Mouse (Mus musculus): ENCODE data around the gene Pigb.

The Pigb gene

DNA sequence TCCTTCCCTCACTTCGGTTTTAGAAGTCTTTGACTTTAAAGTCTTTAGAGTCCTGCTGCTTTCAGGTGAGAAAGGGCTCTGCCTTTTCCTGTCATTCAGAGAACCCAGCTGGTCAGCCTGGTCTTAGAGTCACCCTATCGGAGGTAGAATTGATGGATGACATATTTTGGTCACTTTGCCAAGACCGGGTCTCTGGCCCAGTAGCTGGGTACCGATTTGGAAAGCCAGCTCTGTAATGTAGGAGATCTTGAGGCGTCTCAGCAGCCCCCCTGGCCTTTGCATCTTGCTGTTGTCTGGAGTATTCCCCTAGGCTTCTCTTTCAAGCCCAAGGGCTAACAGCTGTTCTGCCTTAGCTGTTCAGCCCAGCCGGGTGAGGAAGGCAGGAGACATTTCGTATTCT is 5.0 kb upstream of the Pigb start:
- DNase-seq: peak in 1 of 2 experiments; percentile 10

DNA sequence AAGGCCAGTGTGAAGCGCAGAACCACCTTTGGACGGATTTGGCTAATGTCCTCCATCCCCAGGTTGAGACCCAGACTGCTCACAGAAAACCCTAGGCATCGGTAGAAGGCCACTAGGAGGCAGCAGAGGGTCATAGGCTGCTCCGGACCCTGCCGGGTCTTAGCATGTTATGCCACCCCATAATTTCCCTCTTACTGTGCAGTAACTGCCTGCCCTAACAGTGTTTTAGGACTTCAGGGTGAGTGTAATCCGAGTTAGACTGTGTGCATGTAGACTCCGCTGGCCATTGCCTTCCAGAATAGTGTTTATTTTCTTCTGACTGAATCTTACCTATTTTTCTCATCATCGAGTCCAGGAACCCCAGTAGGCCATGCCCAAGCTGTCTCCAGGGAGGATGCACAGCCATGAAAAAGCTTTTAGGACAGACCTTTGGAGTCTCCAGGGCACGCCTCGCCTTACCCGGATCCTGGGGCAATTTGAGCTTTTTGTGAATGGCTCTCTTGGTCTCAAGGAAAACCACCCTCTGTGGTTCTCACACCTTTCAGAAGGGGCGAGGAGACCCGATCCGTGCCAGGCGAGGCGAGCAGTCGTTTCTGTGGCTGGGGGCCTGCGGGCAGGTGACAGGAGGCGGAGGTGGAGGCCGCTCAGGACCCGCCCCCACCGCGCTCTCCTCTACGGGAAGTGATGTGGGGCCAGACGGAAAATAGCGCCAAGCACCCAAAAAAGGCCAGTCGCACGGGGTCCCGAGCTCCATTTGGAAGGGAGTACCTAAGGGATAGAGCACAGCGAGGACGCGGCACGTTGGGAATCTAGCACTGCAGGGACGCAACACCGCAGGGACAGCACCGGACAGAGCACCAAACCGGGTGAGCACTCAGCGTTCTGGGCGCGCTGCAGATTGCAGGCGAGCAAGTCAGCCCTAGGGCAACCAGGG is 4.2 kb upstream of the Pigb start, which contains the start of gene Rab27a:
TSS of gene Rab27a (plus strand) at position 709 of the 934 bp plus-strand sequence.
- DNase-seq: peak; percentile 70 to 79

DNA sequence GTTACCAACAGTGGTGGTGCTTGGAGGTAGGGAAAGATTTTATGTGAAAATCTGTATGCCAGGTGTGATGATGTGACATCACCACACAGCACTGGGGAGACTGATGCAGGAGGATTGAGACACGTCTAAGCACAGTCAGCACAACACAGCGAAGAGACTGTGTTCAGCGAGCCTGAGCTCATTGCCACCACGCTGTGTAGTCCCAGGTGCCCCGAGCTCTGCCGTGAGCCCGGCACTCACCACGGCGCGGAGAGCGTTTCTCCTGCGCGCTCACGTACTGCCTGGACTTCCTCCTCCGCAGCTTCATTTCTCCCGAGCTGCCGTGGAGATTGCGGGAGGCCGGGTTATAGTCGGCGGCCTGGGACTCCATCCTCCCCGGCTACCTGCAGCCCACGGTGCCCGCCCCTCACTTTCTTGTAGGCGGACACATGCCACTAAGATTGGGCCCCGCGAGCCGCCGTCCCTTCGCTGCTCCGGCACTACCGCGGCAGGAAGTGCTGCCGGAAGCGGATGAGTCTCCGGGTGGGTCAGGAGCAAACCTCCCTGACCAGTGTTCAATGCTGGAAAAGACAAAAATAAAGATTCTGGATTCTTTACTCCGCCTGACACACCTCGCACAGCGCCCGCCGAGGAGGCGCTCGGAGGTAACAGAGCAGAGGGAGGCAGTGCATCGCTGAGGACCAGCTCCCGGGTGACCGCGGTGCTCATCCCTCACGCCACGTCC is 794 bp downstream of the Pigb start:
- DNase-seq: peak; percentile 86 to 87

DNA sequence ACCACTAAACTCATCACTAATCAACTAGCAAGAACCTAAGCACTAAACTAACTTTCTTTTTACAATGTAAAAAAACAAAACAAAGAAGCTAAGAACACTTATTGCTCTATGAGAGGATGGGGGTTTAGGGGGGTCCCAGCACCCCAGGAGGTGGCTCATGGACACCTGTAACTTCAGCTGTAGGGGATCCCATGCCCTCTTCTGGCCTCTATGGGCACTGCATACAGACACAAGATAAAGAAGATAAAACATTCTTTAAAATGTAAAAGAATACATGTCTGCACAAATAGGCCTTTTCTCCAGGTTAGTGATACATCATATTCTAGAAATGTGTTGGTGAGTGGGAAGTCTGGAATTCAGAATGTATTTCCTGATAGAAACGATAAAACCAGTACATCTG is 6.8 kb downstream of the Pigb start:
- no peak for DNase-seq

DNA sequence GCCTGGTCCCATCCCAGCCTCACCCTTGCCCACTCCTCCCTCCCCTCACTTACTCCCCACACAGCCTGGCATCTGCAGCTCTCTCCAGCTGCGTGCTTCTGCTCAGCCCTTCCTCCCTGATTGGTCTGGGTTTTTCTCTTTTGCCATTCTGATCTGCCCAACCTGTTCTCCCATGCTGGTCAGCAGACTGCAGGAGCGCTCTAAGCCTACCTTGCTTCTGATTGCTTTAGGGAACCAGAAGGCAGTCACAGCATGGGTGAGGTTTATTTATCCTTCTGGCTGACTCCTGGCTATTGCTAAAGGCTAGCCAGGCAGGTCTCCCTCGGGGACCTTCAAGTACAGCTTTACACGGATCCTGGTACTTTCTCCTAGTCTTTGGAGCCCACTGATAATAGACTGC is 8.8 kb downstream of the Pigb start:
- no peak for DNase-seq

DNA sequence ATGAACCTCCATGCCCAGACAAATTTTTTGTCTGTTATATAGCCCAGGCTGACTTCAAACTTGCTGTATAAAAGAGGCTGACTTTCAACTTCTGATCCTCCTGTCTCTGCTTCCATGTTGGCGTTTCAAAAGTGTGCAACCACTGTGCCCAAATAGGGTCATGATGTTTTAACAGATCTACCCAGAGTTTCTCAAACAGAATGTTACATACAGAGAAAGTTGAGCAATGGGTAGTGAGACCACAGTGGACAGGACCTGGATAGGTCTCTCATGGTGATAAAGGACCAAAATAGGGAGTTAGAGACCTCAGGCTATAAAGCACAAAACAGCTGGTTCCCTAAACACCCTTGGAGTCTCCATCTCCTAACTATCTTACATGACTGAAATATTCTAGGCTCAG is 9.7 kb downstream of the Pigb start:
- no peak for DNase-seq

DNA sequence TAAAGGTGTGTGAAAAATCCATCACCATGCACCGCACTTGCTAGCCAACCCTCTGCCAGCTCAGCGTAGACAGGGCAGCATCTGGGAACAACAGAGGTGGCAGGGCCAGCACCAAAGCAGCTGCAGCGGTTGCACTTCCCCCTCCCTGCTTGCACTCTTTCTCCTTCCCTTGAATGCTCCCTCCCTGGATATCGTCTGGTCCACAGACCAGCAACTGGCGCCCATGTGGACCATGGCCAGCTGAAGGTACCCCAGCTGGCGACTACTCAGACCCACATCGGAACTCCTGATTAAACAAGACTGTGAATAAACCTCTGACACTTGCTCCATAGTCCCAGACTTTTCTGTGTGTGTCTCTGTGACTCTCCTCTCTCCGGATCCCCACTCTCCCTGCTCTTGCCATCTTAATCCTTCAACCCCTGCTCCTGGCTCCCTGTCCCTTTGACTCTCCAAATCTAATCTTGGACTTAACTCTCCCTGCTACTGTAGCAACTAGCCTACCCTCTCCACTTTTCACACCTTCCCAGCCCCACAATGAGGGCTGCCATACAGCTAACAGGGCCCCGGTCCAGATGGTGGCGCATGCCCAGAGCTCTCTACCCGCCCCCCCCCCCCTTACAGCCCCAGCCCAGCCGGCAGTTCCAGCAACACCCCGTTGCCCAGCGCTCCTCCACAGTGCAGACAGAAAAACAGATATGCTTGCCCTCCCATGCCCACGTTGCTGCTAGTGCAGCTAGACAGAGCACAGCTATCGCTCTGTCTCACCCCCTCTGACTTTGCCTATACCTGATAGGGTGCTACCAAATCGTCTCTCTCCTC is 14.2 kb downstream of the Pigb start:
- no peak for DNase-seq

DNA sequence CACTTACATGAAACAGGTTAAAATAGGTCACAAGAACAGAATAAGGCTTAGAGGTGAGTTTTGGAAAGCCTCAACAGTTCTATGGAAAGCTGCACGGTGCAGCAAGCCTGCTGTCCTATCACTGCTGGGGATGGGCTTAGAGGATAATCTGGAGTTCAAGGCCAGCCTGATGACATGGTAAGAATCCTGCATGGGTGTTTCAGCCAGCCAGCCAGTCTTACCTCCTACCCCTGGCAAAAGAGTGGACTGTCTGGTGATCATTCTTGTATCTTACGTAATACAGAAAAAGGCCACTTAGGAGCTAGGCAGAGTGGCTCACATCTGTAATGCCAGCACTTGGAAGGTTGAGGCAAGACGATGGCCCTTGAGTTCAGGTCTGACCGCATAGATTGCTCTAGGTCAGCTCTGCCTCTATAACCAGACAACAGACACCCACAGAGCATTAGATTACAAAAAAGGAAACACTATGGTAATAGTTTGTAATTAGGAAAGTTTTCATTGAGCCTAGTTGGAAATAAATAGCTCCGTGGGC is 19.5 kb downstream of the Pigb start:
- DNase-seq: no peak

DNA sequence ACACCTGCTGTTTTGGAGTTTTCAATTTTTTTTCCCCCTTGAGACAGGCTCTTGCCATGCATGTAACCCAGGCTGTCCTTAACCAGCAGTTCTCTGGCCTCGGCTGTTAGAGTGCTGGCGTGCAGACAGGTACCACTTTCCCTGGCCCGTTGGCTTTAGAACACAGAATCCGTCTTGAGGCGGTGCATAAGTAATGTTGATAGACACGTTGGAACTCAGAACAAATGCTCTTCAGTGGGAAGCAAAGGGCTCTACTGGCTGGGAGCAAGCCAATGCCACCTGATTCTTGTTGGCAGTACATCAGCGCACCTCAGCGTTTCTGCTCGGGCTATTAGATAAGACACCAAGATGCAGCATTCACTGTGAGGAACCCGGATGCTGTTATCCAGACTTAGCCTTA is 20.3 kb downstream of the Pigb start:
- no peak for DNase-seq

DNA sequence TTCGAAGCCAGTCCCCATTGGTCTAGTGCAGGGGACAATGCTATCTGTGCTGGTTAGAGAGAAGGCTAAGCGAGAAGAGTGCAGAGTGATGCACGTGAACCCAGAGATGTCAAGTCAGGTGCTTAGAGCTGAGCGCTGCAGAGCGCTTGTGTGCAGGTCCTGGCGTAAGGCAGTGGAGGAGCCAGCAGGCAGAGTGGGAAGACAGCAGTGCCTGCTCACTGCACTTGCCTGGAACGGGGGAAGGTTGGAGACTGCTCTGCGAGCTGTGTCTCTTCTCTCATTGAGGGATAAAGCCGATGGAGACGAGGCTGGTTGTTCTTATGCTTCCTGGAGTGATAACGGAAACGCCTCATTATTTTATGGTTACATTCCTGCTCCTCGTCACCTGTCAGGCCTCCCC is 25.5 kb downstream of the Pigb start:
- no peak for DNase-seq

DNA sequence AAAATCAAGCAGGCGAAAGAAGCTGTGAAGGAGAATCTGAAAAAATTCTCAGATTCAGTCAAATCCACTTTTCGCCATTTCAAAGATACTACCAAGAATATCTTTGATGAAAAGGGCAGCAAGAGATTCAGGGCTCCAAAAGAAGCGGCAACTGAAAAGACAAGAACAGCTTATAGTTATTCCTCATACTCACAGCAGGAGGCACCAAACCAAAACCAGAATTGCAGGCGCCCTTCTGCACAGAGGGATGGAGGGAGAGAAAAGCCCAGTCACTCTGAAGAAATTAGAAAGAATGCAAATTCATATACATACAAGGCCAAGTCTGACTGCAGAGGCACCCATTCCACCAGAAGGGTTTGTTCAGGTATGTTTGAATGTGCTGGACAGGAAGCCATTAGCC is 27.5 kb downstream of the Pigb start:
- DNase-seq: no peak

DNA sequence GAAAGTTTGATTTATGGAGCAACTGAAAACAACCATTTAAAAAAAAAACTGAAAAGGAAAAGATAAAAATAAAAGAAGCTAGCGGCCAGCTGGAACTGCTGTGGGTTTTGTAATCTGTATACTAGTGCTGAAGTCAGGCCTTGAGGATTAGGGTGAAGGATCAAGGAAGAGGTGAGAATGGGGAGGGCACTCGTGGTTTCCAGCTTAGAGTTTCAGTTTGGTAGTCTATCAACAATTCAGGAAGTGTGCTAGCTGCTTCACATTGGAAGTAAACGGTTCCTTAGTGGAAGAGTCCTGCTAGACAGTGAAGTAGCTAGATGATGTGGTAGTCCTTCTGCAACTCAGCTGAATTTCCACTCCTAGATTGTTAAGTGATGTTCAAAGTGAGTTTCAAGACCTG is 31.8 kb downstream of the Pigb start:
- no peak for DNase-seq

DNA sequence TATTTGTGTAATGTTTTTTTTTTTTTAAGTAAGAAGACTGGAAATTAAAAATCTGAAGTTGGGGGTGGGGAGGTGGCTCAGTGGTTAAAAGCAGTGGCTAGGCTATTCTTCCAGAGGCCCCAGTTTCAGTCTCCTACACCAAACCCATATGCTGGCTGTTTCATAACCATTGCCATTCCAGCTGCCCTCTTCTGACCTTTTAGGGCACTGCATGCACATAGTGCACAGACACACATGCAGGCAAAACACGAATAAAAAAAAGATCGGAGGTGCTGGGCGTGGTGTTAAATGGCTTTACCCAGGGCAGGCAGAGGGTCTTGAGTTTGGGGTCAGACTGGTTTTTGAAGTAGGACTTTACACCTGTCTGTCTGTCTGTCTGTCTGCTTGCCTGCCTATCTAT is 34.0 kb downstream of the Pigb start:
- no peak for DNase-seq

DNA sequence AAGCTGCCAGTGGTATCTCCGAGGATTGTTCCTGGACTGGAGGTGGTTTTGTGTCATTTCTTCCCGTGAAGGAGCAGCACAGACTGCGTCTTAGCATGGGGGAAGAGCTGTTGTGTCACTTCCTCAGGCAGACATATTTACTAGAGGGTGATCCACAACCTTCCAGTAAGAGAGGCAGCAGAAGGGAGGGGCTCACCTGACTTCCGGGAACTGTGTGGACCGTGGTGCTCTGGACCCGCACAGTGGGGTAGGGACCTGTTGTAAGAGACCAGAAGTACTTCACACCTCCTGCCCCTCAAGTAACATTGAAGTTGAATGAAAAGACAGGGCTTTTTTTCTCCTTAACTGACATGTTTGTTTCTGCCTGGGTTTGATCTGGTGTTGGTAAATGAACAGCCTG is 35.1 kb downstream of the Pigb start:
- DNase-seq: no peak

DNA sequence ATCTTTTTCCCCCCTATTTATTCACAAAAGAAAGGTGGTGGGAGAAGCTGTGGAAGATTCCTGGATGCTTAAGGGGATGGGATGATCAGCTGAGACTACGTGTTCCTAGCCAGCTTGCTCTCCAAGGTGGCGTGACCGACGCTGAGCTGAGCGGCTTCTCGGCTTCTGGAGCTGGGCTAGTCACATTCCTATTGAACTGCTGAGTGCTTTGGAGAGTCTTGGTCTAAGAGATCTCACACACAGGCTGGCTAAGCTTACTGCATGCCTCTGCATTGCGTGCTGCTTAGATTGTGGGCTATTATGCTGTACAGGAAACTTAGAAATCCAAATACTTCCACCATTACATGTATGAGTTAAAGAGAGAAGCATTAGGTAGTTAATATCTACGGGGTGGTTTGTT is 36.1 kb downstream of the Pigb start:
- DNase-seq: no peak

DNA sequence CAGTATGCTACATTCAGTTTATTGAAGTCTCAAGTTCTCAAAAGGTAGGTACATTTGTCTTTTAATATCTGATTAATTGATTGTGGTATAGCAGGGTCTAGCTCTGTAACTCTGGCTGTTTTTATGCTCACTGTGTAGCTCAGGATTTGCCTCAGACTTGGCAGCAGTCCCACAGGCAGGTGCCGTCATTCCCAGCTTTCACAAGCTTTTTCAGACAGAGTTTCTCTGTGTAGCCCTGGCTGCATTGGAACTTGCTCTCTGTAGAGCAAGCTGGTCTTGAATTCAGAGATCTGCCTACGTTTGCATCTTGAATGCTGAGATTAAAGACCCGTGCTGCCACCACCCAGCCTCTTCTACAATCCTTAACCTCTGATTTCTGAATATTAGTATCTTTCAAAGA is 38.0 kb downstream of the Pigb start:
- DNase-seq: no peak

DNA sequence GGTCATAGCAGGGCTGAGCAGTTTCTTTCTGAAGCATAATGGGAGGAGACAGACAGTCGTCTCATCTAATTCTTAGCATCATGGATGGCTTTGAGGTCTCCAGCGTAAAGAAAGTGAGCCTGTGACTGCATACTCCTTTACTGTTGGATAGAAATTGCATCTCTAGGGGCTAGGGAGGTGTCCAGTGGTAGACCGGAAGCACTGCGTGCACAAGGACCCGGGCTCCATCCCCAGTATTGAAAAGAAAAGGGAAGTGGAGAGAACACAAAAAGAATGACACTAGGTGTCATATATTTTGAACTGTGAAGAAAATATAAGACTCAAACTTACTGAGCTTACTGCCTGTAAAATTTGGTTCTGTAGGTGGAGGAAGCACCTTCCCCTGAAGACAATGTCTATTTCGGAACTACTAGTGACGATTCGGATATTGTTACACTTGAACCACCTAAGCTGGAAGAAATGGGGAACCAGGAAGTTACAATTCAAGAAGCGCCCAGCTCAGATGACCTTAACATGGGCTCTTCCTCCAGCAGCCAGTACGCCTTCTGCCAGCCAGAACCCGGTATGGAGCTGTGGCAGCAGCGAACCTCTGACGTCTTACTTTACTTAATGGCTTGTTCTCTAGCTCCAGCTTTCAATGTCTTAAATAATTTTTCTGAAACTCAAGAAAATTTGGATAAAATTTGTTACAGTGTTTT is 38.7 kb downstream of the Pigb start:
- no peak for DNase-seq

DNA sequence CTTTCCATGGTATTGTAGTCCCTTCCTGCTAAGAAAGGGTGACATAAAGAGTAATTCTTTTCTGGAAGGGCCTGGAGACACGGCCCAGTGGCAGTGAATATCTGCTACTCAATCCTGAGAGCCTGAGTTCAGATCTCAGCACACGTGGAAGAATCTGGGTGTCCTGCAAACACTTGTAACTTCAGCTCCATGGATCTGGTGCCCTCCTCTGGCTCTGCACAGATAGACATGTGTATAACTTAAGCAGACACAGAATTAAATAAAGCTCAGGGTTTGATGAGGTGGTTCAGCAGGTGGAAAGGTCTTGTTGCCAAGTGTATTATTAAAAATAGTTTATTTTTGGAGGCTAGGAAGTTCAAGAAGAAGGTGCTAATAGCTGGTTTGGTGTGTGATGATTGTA is 39.7 kb downstream of the Pigb start:
- no peak for DNase-seq

DNA sequence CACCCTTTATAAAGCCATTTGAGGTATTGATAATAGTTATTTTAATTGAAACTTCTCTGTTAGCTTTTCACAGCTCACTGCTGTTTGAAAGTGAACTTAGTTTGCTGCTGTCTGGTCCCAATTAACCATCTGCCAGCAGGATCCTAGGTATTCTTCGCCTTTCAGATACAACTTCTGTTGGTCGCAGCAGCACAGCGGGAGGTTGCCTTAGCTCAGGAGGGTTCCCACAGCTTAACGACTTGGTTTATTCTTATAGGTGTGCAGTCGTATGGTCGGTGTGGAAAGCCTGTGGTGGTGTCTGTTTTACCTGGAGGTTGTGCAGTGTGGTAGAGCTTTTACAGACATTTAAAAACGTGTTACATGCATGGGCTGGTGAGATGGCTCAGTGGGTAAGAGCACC is 43.4 kb downstream of the Pigb start:
- no peak for DNase-seq

DNA sequence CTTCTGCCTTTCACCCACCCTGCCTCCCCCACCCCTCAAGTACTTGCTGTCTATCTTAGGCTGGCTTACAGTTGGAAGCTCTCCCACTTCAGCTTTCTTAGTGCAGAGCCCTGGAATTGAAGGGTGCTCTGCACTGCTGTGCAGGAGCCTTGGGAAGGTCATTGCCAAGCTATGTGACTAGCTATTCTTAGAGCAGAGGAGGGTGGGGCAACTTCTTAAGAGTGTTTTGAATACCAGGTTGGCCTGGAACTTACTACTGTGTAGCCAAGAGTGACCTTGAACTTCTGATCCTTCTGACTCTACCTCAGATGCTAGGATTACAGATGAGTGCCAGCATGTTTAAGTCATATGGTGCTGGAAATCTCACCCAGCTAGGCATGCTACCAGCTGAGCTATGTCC is 44.0 kb downstream of the Pigb start:
- no peak for DNase-seq

DNA sequence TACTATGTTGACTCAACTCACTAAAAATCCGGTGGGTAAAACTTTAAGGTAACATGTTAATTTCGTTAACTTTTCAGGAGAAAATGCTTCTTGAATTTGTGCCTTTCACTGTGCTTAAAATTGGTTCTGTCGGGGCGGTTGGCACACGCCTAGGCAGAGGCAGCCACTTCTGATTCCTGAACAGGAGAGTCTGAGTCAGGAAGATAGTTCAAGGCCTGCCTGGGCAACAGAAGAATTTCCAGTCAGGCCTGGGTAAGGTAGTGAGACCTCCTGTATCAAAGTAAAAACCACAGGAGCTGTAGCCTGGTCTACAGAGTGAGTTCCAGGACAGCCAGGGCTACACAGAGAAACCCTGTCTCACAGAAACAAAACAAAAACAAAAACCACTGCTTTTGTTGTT is 47.6 kb downstream of the Pigb start:
- DNase-seq: no peak

DNA sequence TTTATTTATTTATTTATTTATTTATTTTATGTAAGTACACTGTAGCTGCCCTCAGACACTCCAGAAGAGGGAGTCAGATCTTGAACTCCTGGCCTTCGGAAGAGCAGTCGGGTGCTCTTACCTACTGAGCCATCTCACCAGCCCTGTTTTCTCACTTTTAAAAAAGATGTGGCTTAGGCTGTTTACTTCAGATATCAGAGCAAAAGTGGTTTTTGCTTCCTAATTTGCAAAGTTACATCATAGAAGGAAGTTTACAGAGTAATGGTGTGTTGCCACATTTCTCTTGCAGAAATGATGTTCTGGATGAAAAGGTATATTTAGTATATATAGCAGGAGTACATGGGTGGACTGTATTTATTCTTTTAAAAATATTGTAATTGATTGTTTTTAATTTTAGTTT is 48.8 kb downstream of the Pigb start:
- no peak for DNase-seq

All from thymus, adult 18-20 months (tissue).